Mouse (Mus musculus) cerebellum, adult 2 months (tissue): ENCODE measurements at regions not wholly inside any gene's neighbourhood (a gene's known extent, or its start where the extent isn't known, plus 50 kb on each side); places are given as distances from the start of the nearest gene placed in this dataset.

Experiments used
- DNase-seq, 2 experiments: peaks; one replicate each; pipeline ENCODE4 v3.0.0; 2021
- H3K27ac ChIP-seq: fragments of 200-500 bp; 2 replicates; pipeline ENCODE4 v1.5.1; 2012; ENCODE audit warnings: low read length, control low read depth, inconsistent platforms; ENCODE audit not compliant: insufficient read depth
- H3K27me3 ChIP-seq: fragments of 200-500 bp; 2 replicates; pipeline ENCODE4 v1.6.1; 2012; ENCODE audit warnings: inconsistent platforms, mild to moderate bottlenecking, low read length, moderate library complexity; ENCODE audit not compliant: control insufficient read depth, insufficient read depth
- H3K4me1 ChIP-seq: fragments of 200-500 bp; 2 replicates; pipeline ENCODE4 v1.6.1; 2011; ENCODE audit warnings: low read length; ENCODE audit not compliant: control insufficient read depth, insufficient read depth
- H3K4me3 ChIP-seq: fragments of 200-500 bp; replicated peaks from 2 replicates; pipeline ENCODE3; 2011; ENCODE audit warnings: mild to moderate bottlenecking, low read depth, low read length, control low read depth; ENCODE audit not compliant: insufficient read depth
- CTCF ChIP-seq: fragments of 200-500 bp; IDR thresholded peaks from 2 replicates; pipeline ENCODE4 v1.5.1; 2011; ENCODE audit warnings: low read depth, mild to moderate bottlenecking, control low read depth, low read length, moderate library complexity, borderline replicate concordance; ENCODE audit not compliant: insufficient read depth
- POLR2A ChIP-seq: fragments of 200-500 bp; IDR thresholded peaks from 2 replicates; pipeline ENCODE4 v1.6.1; 2011; ENCODE audit warnings: low read length, control low read depth, borderline replicate concordance; ENCODE audit not compliant: insufficient read depth
- WGBS: fragments of 180-500 bp; shearing (Covaris S2); methylation state at CpG from one replicate; pipeline ENCODE4 v1.1.7; 2018; 5-methylcytosine and 5-hydroxymethylcytosine counted together

DNA sequence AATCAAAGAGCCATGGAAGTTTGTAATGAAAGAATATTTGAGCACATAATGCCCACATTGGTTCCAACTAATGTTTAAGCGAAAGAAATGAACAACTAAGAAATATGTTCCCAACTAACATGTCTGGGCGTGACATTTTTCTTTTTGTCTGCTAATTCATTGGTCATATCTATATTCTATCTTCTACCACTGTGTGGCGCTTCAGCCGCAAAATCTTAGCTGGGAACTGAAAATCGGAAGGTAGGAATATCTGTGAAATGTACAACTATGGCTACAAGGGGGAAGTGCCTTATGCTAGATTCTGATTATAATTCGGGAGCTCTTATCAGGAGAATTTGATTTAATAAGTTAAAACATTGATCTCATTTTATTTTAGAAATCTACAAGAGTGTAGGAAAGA, 125.2 kb downstream of the Atxn7l3b start:
- WGBS = 37% methylated on average over 6 of the region's 6 CpGs
- no peak for DNase-seq

GRCm38 (mm10) chr10:112801560-112801959, 127.2 kb downstream of the Atxn7l3b start:
- peak; percentile 8 to 10 for DNase-seq
- no peak overlapping the region for H3K4me3 ChIP-seq
- H3K27ac ChIP-seq = no peak overlapping the region
- TF ChIP-seq CTCF = peak; percentile 63
- no peak for TF ChIP-seq POLR2A
- 6% methylated on average over 5 of the region's 5 CpGs for WGBS
- H3K27me3 ChIP-seq = no peaks in the 10 kb centered on the region
- no peaks in the 10 kb centered on the region for H3K4me1 ChIP-seq

More for the DNA sequence above, 125.2 kb downstream of the Atxn7l3b start:
- Histone ChIP-seq H3K27me3 (no peaks in the 10 kb centered on the region), H3K27ac (no peak overlapping the region), H3K4me1 (no peaks in the 10 kb centered on the region), H3K4me3 (no peak overlapping the region)
- TF ChIP-seq CTCF (no peak; the same call in 1 of the 2 replicates), POLR2A (no peak)

DNA sequence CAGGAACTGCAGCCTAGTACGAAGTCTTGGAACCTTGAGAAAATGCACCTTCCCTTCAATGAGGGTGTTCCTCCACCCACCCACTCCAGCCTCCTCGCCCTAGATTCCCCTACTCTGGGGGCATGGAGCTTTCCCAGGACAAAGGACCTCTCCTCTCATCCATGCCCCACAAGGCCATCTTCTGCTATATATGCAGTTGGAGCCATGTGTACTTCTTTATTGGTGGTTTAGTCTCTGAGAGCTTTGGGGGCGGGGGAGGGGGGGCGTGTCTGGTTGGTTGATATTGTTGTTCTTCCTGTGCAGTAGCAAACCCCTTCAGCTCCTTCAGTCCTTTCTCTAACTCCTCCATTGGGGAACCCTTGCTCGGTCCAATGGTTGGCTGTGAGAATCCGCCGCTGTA, 130.2 kb downstream of the Atxn7l3b start:
- TF ChIP-seq POLR2A (no peak), CTCF (no peak)
- WGBS = 36% methylated on average over 7 of the region's 7 CpGs
- no peak for DNase-seq
- Histone ChIP-seq H3K27me3 (no peaks in the 10 kb centered on the region), H3K4me1 (no peaks in the 10 kb centered on the region), H3K27ac (no peak overlapping the region), H3K4me3 (no peak overlapping the region)

DNA sequence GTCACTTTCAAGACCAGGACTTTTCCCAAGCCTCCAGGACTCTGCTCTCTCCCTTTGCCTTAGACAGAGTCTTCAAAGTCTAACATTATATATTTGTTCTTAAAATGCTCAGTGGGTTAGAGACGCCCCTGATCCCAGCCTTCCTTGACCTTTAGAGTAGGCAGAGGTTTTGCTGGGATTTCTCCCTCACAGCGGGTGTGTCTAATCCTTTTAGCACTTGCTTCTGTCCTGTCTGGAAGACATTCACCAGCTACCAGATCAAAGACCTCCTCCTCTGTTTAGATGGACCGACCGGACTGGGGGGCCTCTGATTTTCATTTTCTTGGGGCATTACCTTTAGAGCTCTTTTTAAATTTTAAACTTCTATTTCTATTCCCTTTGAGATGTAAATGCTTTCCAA, 130.7 kb downstream of the Atxn7l3b start:
- Histone ChIP-seq H3K4me1 (no peaks in the 10 kb centered on the region), H3K27ac (no peak overlapping the region), H3K4me3 (no peak overlapping the region), H3K27me3 (no peaks in the 10 kb centered on the region)
- TF ChIP-seq POLR2A (no peak), CTCF (no peak)
- no peak for DNase-seq
- 18% methylated on average over 4 of the region's 4 CpGs for WGBS

- no peaks in the 10 kb centered on the region for H3K27me3 ChIP-seq
- H3K27ac ChIP-seq = no peak overlapping the region
- no peaks in the 10 kb centered on the region for H3K4me1 ChIP-seq
- 17% methylated on average over 1 of the region's 1 CpGs for WGBS
- DNase-seq = no peak
- H3K4me3 ChIP-seq = no peak overlapping the region
- TF ChIP-seq CTCF (no peak), POLR2A (no peak)
Measured at GRCm38 (mm10) chr10:112795938-112796337, 132.9 kb downstream of the Atxn7l3b start.

DNA sequence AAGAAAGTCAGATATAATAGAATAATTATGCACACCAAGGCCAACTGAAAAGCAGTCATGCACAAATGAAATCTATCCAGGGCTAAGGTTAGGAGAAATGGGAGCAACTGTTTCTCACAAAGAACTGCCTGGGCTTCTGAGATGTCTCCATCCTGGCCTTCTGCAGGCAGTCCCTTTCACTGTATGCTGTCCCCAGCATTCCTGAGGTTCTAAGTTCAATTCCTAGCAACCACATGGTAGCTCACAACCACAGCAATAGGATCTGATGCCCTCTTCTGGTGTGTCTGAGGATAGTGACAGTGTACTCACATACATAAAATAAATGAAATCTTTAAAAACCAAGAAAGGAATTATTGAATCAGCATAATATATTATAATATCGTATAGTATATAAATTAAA, 133.3 kb downstream of the Atxn7l3b start:
- DNase-seq = no peak
- TF ChIP-seq POLR2A (no peak), CTCF (no peak)
- 89% methylated on average over 1 of the region's 1 CpGs for WGBS
- H3K27me3 ChIP-seq = no peaks in the 10 kb centered on the region
- no peak overlapping the region for H3K27ac ChIP-seq
- H3K4me1 ChIP-seq = no peaks in the 10 kb centered on the region
- no peak overlapping the region for H3K4me3 ChIP-seq

DNA sequence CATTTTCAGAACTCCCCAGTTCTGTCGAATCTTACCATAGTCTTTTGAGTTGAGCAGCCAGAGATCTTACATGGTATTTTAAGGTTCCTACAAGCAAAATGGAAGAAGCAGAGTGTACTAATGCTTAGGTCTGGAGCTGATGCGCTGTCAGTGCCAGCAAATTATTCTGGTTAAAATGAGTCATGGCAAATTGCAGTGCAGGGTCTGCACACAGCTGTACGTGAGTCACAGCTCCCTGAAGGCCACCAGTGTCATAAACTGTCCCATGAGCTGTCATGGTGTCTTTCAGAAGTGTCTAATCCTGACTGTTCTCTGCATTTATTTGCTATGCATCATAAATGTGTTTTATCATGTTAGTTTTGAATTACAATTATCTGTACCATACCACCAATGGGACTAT, 140.6 kb downstream of the Atxn7l3b start:
- DNase-seq = no peak
- Histone ChIP-seq H3K27ac (no peak overlapping the region), H3K27me3 (no peaks in the 10 kb centered on the region), H3K4me3 (no peak overlapping the region), H3K4me1 (no peaks in the 10 kb centered on the region)
- WGBS = 71% methylated on average over 3 of the region's 3 CpGs
- TF ChIP-seq CTCF (no peak), POLR2A (no peak)

DNA sequence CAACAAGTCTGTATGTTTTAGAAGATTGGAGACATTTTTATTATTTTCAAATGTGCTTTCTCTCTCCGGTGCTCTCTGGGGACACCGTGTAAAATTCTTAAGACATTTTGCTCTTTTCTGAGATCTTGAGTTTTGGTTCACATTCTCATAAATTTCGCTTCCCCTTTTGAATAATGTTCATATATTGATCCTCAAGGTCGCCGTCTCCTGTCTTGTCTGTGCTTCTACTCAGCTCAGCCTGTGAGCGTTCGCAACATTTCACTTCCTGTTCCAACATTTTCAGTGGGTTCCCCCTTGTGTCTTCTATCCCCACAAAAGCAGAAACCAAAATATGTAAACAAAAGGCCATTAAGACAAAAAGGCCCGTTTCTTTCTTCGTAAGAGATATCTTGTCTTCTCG, 154.5 kb downstream of the Atxn7l3b start:
- H3K27ac ChIP-seq = no peak overlapping the region
- H3K4me3 ChIP-seq = no peak overlapping the region
- H3K27me3 ChIP-seq = no peaks in the 10 kb centered on the region
- TF ChIP-seq CTCF (no peak), POLR2A (no peak)
- DNase-seq = no peak
- 93% methylated on average over 10 of the region's 10 CpGs for WGBS
- no peaks in the 10 kb centered on the region for H3K4me1 ChIP-seq
